8 mouse cellular contexts compared by ENCODE assay signal in the genomic region with DNA sequence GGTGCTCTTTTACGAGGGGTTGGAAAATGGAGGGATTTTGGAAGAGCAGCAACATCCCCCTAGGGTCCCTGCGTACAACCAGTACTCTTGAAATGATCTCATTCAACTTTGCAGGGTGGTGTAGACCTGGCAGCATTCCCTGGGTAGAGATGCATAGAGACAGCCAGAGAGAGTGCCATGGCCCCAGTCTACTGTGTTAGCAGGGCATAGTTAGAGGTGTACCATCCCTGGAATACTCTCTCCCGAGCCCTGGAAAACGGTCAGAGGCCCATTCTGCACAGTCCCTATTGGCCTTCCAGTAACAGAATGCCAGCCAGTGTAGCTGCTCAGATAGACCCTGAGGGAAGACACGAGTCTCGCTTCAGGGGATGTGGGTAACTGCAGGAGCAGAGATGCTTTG. TPM values are rescaled to one million over a fixed set of nuclear protein-coding genes. Genes with fewer than 3 reads are reported as not detected.
A peak's percentile ranks its signal among the peaks of the same experiment; 100 is the strongest.
DNase-seq lines count a peak whose midpoint lies in the region; ATAC-seq and TF ChIP-seq lines count a peak whose summit lies in the region.
"Had no signal": no experiment of that assay in that cellular context is flagged by ENCODE, and none has a peak within 500 bp of the region (broad histone marks: within the 10 kb centered on the region; RNA-seq: fewer than 3 reads in every experiment).

No protein-coding gene starts in this region.

- H3K27me3 ChIP-seq in lung, postnatal 0 days (replicated peaks; ENCODE audit: insufficient read depth, low read length), result no peaks in the 10 kb centered on the region
- no peaks in the 10 kb centered on the region for H3K27me3 ChIP-seq in forebrain, embryonic 14.5 days (replicated peaks; ENCODE audit: control insufficient read depth, insufficient read depth, low read length)
- H3K27me3 ChIP-seq in limb, embryonic 12.5 days, result peaks cover 6% of the 10 kb centered on the region; the same call in 1 of the 2 replicates
- no peaks in the 10 kb centered on the region for H3K27me3 ChIP-seq in stomach, embryonic 14.5 days (ENCODE audit: control insufficient read depth, insufficient read depth, low read length)

- H3K4me2 ChIP-seq in lung, postnatal 0 days (replicated peaks; ENCODE audit: low read depth, low read length), result peak overlapping the region; percentile 81
- H3K4me2 ChIP-seq in forebrain, embryonic 14.5 days (ENCODE audit: low read length), result peak overlapping the region; percentile 84
- H3K4me2 ChIP-seq in limb, embryonic 12.5 days, result peak overlapping the region; percentile 78
- peak overlapping the region; percentile 71 for H3K4me2 ChIP-seq in stomach, embryonic 14.5 days (replicated peaks; ENCODE audit: low read depth, low read length)

- no peak for ATAC-seq in lung, postnatal 0 days
- ATAC-seq in forebrain, embryonic 14.5 days, result peak; percentile 35
- ATAC-seq in limb, embryonic 12.5 days (ENCODE audit: insufficient number of reproducible peaks, insufficient read depth, low FRiP score, low TSS enrichment, low read depth), result no peak
- no peak for ATAC-seq in stomach, embryonic 14.5 days (ENCODE audit: insufficient number of reproducible peaks, insufficient read depth, low FRiP score, low read depth)
- ATAC-seq in frontal cortex, adult (ENCODE audit: low TSS enrichment), result no peak

- peak overlapping the region; percentile 85 for H3K4me3 ChIP-seq in lung, postnatal 0 days (ENCODE audit: low read depth, low read length)
- peak overlapping the region; percentile 62 for H3K4me3 ChIP-seq in forebrain, embryonic 14.5 days (ENCODE audit: low read depth, low read length)
- H3K4me3 ChIP-seq in limb, embryonic 12.5 days (replicated peaks), result peak overlapping the region; percentile 64
- H3K4me3 ChIP-seq in stomach, embryonic 14.5 days (ENCODE audit: low read depth, low read length), result peak overlapping the region; percentile 58

- peak overlapping the region; percentile 82 for H3K9ac ChIP-seq in lung, postnatal 0 days (replicated peaks; ENCODE audit: low read depth)
- peak overlapping the region; percentile 79 for H3K9ac ChIP-seq in forebrain, embryonic 14.5 days (ENCODE audit: low read length)
- H3K9ac ChIP-seq in limb, embryonic 12.5 days (replicated peaks), result no peak overlapping the region
- no peak overlapping the region; the same call in 1 of the 2 replicates for H3K9ac ChIP-seq in stomach, embryonic 14.5 days (replicated peaks; ENCODE audit: low read depth, low read length)

- peak; percentile 30 for DNase-seq in lung, postnatal 0 days (ENCODE audit: low spot score)
- DNase-seq in lung, postnatal 4 days, result no peak
- DNase-seq in forebrain, embryonic 14.5 days (ENCODE audit: low spot score), result peak; percentile 39
- no peak for DNase-seq in thymus, postnatal 10 days (ENCODE audit: low spot score in 2 of 2)

- peaks cover 8% of the 10 kb centered on the region; the same call in 1 of the 2 replicates for H3K4me1 ChIP-seq in lung, postnatal 0 days (ENCODE audit: insufficient read depth, low read depth, low read length)
- H3K4me1 ChIP-seq in forebrain, embryonic 14.5 days (ENCODE audit: control insufficient read depth, insufficient read depth, low read length), result peaks cover 8% of the 10 kb centered on the region; the same call in 1 of the 2 replicates
- peaks cover 11% of the 10 kb centered on the region for H3K4me1 ChIP-seq in limb, embryonic 12.5 days (replicated peaks)
- peaks cover 6% of the 10 kb centered on the region; the same call in 1 of the 2 replicates for H3K4me1 ChIP-seq in stomach, embryonic 14.5 days (ENCODE audit: control insufficient read depth, insufficient read depth, low read length)

- TF ChIP-seq CTCF in lung, postnatal 0 days (IDR thresholded peaks at IDR 0.05), result no peak

- TF ChIP-seq EP300 in lung, postnatal 0 days (IDR thresholded peaks at IDR 0.05), result no peak

- no peaks in the 10 kb centered on the region for H3K9me3 ChIP-seq in lung, postnatal 0 days (ENCODE audit: low read length)
- no peaks in the 10 kb centered on the region for H3K9me3 ChIP-seq in forebrain, embryonic 14.5 days (replicated peaks; ENCODE audit: control insufficient read depth, low read length)
- H3K9me3 ChIP-seq in limb, embryonic 12.5 days, result no peaks in the 10 kb centered on the region
- no peaks in the 10 kb centered on the region for H3K9me3 ChIP-seq in stomach, embryonic 14.5 days (ENCODE audit: control insufficient read depth, low read depth, low read length)

- H3K27ac ChIP-seq in lung, postnatal 0 days (ENCODE audit: low read length), result peak overlapping the region; percentile 82
- no peak overlapping the region for H3K27ac ChIP-seq in forebrain, embryonic 14.5 days (ENCODE audit: low read depth, low read length)
- no peak overlapping the region for H3K27ac ChIP-seq in limb, embryonic 12.5 days
- H3K27ac ChIP-seq in stomach, embryonic 14.5 days (ENCODE audit: low read length), result no peak overlapping the region

- WGBS in lung, postnatal 0 days, result 52% methylated on average over 6 of the region's 6 CpGs
- 49% methylated on average over 6 of the region's 6 CpGs for WGBS in forebrain, embryonic 14.5 days
- WGBS in limb, embryonic 12.5 days, result 63% methylated on average over 6 of the region's 6 CpGs
- WGBS in stomach, embryonic 14.5 days, result 65% methylated on average over 6 of the region's 6 CpGs

- H3K36me3 ChIP-seq in lung, postnatal 0 days (ENCODE audit: insufficient read depth, low read length), result no peaks in the 10 kb centered on the region
- H3K36me3 ChIP-seq in forebrain, embryonic 14.5 days (ENCODE audit: control insufficient read depth, insufficient read depth, low read length), result no peaks in the 10 kb centered on the region
- H3K36me3 ChIP-seq in limb, embryonic 12.5 days, result no peaks in the 10 kb centered on the region
- H3K36me3 ChIP-seq in stomach, embryonic 14.5 days (ENCODE audit: control insufficient read depth, insufficient read depth, low read length), result no peaks in the 10 kb centered on the region

RNA-seq across cellular contexts. Expression of a gene that starts 1.3 kb away (rescaled TPM):
- polyA plus RNA-seq in lung, postnatal 0 days (2015; fragmentation: Nextera tagmentation; extraction: Ambion mirVana), result 72.7 and 86.9 TPM in 2 replicates
- 8.8 and 8.9 TPM in 2 replicates for polyA plus RNA-seq in forebrain, embryonic 14.5 days (2014; fragmentation: Nextera tagmentation; extraction: Ambion mirVana)
- polyA plus RNA-seq in limb, embryonic 12.5 days (2016; fragmentation: Nextera tagmentation; extraction: Ambion mirVana), result 5.4 and 5.6 TPM in 2 replicates
- polyA plus RNA-seq in stomach, embryonic 14.5 days (2014; fragmentation: Nextera tagmentation; extraction: Ambion mirVana), result 25.8 and 26.9 TPM in 2 replicates

RNA-seq across cellular contexts. Expression of a gene that starts 46.9 kb away (rescaled TPM):
- polyA plus RNA-seq in lung, postnatal 0 days (2015; fragmentation: Nextera tagmentation; extraction: Ambion mirVana), result 8.8 and 9.0 TPM in 2 replicates
- 0.23 TPM in 1 of 2 replicates, not detected in the other for polyA plus RNA-seq in forebrain, embryonic 14.5 days (2014; fragmentation: Nextera tagmentation; extraction: Ambion mirVana)
- polyA plus RNA-seq in limb, embryonic 12.5 days (2016; fragmentation: Nextera tagmentation; extraction: Ambion mirVana), result 0.09 TPM in 1 of 2 replicates, not detected in the other
- polyA plus RNA-seq in stomach, embryonic 14.5 days (2014; fragmentation: Nextera tagmentation; extraction: Ambion mirVana), result 0.25 and 0.62 TPM in 2 replicates
- polyA plus RNA-seq: adrenal gland, adult 2 months had no signal

Comparison
In these comparisons a context has a peak if more than half of its experiments do, and no peak if none do; other contexts are left out.
1. DNase-seq: peak in lung, postnatal 0 days (single experiment) and forebrain, embryonic 14.5 days (single experiment); none in lung, postnatal 4 days (0 of 2) and thymus, postnatal 10 days (0 of 2).
2. H3K9ac ChIP-seq: peak in lung, postnatal 0 days (single experiment) and forebrain, embryonic 14.5 days (single experiment); none in limb, embryonic 12.5 days (single experiment) and stomach, embryonic 14.5 days (single experiment).
3. Peak in every context shown above with its lines, with median percentiles within 50 percentile points of each other: H3K4me2 ChIP-seq and H3K4me3 ChIP-seq.